Mouse (Mus musculus): Measurements from ENCODE around the gene Dapk2. TPM values are rescaled to one million over a fixed set of nuclear protein-coding genes. Genes with fewer than 3 reads are reported as not detected.

Dapk2 gene
- polyA plus RNA-seq, 1 experiment from 2014 or later: 10.2 TPM

- Histone ChIP-seq H3K27me3 (ENCODE audit: control insufficient read depth, insufficient read depth, low read length) (no peaks in the 10 kb centered on the region), H3K9me3 (replicated peaks; ENCODE audit: control insufficient read depth, low read length) (no peaks in the 10 kb centered on the region), H3K9ac (ENCODE audit: low read length) (no peak overlapping the region), H3K4me1 (ENCODE audit: control insufficient read depth, insufficient read depth, low read length) (no peaks in the 10 kb centered on the region), H3K36me3 (ENCODE audit: control insufficient read depth, insufficient read depth, low read length) (no peaks in the 10 kb centered on the region), H3K27ac (ENCODE audit: low read length) (no peak overlapping the region), H3K4me3 (replicated peaks; ENCODE audit: low read length) (no peak overlapping the region), H3K4me2 (ENCODE audit: low read depth, low read length) (no peak overlapping the region)
- ATAC-seq (ENCODE audit: insufficient read depth, low FRiP score): no peak
- WGBS: 76% methylated on average over 2 of the region's 2 CpGs
Observed at GRCm38 (mm10) chr9:66293319-66293718, 135.3 kb downstream of the Dapk2 start.

- H3K27me3 ChIP-seq (ENCODE audit: control insufficient read depth, insufficient read depth, low read length): no peaks in the 10 kb centered on the region
- no peak for ATAC-seq (ENCODE audit: insufficient read depth, low FRiP score)
- 89% methylated on average over 1 of the region's 1 CpGs for WGBS
- H3K9ac ChIP-seq (ENCODE audit: low read length): no peak overlapping the region
- H3K4me2 ChIP-seq (ENCODE audit: low read depth, low read length): no peak overlapping the region
- H3K4me1 ChIP-seq (ENCODE audit: control insufficient read depth, insufficient read depth, low read length): no peaks in the 10 kb centered on the region
- no peak overlapping the region for H3K27ac ChIP-seq (ENCODE audit: low read length)
- H3K36me3 ChIP-seq (ENCODE audit: control insufficient read depth, insufficient read depth, low read length): no peaks in the 10 kb centered on the region
- H3K4me3 ChIP-seq (replicated peaks; ENCODE audit: low read length): no peak overlapping the region
- H3K9me3 ChIP-seq (replicated peaks; ENCODE audit: control insufficient read depth, low read length): no peaks in the 10 kb centered on the region
Observed at GRCm38 (mm10) chr9:66294227-66294626, 136.2 kb downstream of the Dapk2 start.

DNA sequence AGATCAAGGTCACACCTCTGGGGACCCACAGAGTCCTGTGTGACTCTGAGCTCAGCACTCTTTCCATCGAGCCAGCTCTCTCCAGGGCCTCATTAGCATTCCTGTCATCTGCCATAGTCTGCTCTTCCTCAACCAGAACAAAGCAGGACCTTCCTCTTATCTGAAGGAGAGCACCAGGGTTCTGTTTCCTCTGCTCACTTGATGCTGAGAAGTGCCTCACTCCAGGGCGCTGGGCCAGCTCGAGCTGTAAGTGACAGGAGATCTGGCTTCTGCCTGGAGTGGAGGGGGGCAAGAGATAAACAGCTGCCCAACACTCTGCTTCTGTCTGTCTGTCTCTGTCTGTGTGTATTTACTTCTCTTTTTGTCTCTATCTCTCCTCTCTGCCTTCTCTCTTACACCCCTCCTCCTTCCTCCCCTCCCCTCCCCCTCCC is 137.0 kb downstream of the Dapk2 start:
- Histone ChIP-seq H3K9me3 (replicated peaks; ENCODE audit: control insufficient read depth, low read length) (no peaks in the 10 kb centered on the region), H3K36me3 (ENCODE audit: control insufficient read depth, insufficient read depth, low read length) (no peaks in the 10 kb centered on the region), H3K27ac (ENCODE audit: low read length) (no peak overlapping the region), H3K27me3 (ENCODE audit: control insufficient read depth, insufficient read depth, low read length) (no peaks in the 10 kb centered on the region), H3K4me2 (ENCODE audit: low read depth, low read length) (no peak overlapping the region), H3K9ac (ENCODE audit: low read length) (no peak overlapping the region), H3K4me3 (replicated peaks; ENCODE audit: low read length) (no peak overlapping the region), H3K4me1 (ENCODE audit: control insufficient read depth, insufficient read depth, low read length) (no peaks in the 10 kb centered on the region)
- WGBS: 0% methylated on average over 3 of the region's 3 CpGs
- ATAC-seq (ENCODE audit: insufficient read depth, low FRiP score): no peak

GRCm38 (mm10) chr9:66295577-66296120 is 137.6 kb downstream of the Dapk2 start:
- WGBS: 70% methylated on average over 6 of the region's 6 CpGs
- no peak overlapping the region for H3K4me3 ChIP-seq (replicated peaks; ENCODE audit: low read length)
- no peaks in the 10 kb centered on the region for H3K4me1 ChIP-seq (ENCODE audit: control insufficient read depth, insufficient read depth, low read length)
- H3K4me2 ChIP-seq (ENCODE audit: low read depth, low read length): no peak overlapping the region
- H3K27me3 ChIP-seq (ENCODE audit: control insufficient read depth, insufficient read depth, low read length): no peaks in the 10 kb centered on the region
- no peaks in the 10 kb centered on the region for H3K36me3 ChIP-seq (ENCODE audit: control insufficient read depth, insufficient read depth, low read length)
- no peak overlapping the region for H3K27ac ChIP-seq (ENCODE audit: low read length)
- no peaks in the 10 kb centered on the region for H3K9me3 ChIP-seq (replicated peaks; ENCODE audit: control insufficient read depth, low read length)
- no peak for ATAC-seq (ENCODE audit: insufficient read depth, low FRiP score)
- H3K9ac ChIP-seq (ENCODE audit: low read length): no peak overlapping the region

DNA sequence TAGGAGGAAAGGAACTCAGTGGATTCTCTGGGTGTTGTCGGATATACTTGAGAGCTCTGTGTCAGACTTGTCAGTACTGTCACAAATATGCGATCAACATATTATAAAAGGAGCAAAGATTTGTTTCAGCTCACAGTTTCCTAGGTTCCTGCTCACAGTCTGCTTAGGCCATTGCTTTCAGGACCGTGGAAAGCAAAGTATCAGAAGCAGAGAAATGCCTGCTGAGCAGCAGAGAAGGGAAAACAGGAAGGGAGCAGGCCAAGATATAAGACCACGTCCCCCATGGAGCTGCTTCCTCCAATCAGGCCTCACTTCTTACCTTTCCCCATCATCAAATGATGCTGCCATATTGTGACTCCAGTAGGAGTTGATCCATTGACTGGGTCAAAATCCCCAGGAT is 140.8 kb downstream of the Dapk2 start:
- Histone ChIP-seq H3K9me3 (replicated peaks; ENCODE audit: control insufficient read depth, low read length) (no peaks in the 10 kb centered on the region), H3K27me3 (ENCODE audit: control insufficient read depth, insufficient read depth, low read length) (no peaks in the 10 kb centered on the region), H3K9ac (ENCODE audit: low read length) (no peak overlapping the region), H3K4me3 (replicated peaks; ENCODE audit: low read length) (no peak overlapping the region), H3K27ac (ENCODE audit: low read length) (no peak overlapping the region), H3K4me2 (ENCODE audit: low read depth, low read length) (no peak overlapping the region), H3K36me3 (ENCODE audit: control insufficient read depth, insufficient read depth, low read length) (no peaks in the 10 kb centered on the region), H3K4me1 (ENCODE audit: control insufficient read depth, insufficient read depth, low read length) (no peaks in the 10 kb centered on the region)
- 80% methylated on average over 4 of the region's 4 CpGs for WGBS
- ATAC-seq (ENCODE audit: insufficient read depth, low FRiP score): no peak

- ATAC-seq (ENCODE audit: insufficient read depth, low FRiP score): no peak
Observed at GRCm38 (mm10) chr9:66300448-66301027, 142.5 kb downstream of the Dapk2 start.

GRCm38 (mm10) chr9:66304320-66305090 is 146.5 kb downstream of the Dapk2 start:
- H3K27me3 ChIP-seq (ENCODE audit: control insufficient read depth, insufficient read depth, low read length): no peaks in the 10 kb centered on the region
- WGBS: 84% methylated on average over 3 of the region's 3 CpGs
- 0 out of 2 replicates have a peak, but pooled peaks cover 3% of the 10 kb centered on the region for H3K4me1 ChIP-seq (ENCODE audit: control insufficient read depth, insufficient read depth, low read length)
- no peaks in the 10 kb centered on the region for H3K36me3 ChIP-seq (ENCODE audit: control insufficient read depth, insufficient read depth, low read length)
- no peak for ATAC-seq (ENCODE audit: insufficient read depth, low FRiP score)
- H3K9ac ChIP-seq (ENCODE audit: low read length): no peak overlapping the region
- no peak overlapping the region for H3K27ac ChIP-seq (ENCODE audit: low read length)
- no peaks in the 10 kb centered on the region for H3K9me3 ChIP-seq (replicated peaks; ENCODE audit: control insufficient read depth, low read length)
- H3K4me2 ChIP-seq (ENCODE audit: low read depth, low read length): no peak overlapping the region
- no peak overlapping the region for H3K4me3 ChIP-seq (replicated peaks; ENCODE audit: low read length)

More at GRCm38 (mm10) chr9:66300448-66301027, 142.5 kb downstream of the Dapk2 start:
- Histone ChIP-seq H3K9me3 (replicated peaks; ENCODE audit: control insufficient read depth, low read length) (no peaks in the 10 kb centered on the region), H3K36me3 (ENCODE audit: control insufficient read depth, insufficient read depth, low read length) (no peaks in the 10 kb centered on the region), H3K9ac (ENCODE audit: low read length) (no peak overlapping the region), H3K27ac (ENCODE audit: low read length) (no peak overlapping the region), H3K4me3 (replicated peaks; ENCODE audit: low read length) (no peak overlapping the region), H3K4me1 (ENCODE audit: control insufficient read depth, insufficient read depth, low read length) (0 out of 2 replicates have a peak, but pooled peaks cover 1% of the 10 kb centered on the region), H3K27me3 (ENCODE audit: control insufficient read depth, insufficient read depth, low read length) (no peaks in the 10 kb centered on the region), H3K4me2 (ENCODE audit: low read depth, low read length) (no peak overlapping the region)
- 81% methylated on average over 2 of the region's 2 CpGs for WGBS

GRCm38 (mm10) chr9:66305121-66306112 is 147.4 kb downstream of the Dapk2 start:
- Histone ChIP-seq H3K4me1 (ENCODE audit: control insufficient read depth, insufficient read depth, low read length) (0 out of 2 replicates have a peak, but pooled peaks cover 3% of the 10 kb centered on the region), H3K9ac (ENCODE audit: low read length) (peak overlapping the region; percentile 36), H3K27ac (ENCODE audit: low read length) (no peak overlapping the region), H3K36me3 (ENCODE audit: control insufficient read depth, insufficient read depth, low read length) (no peaks in the 10 kb centered on the region), H3K9me3 (replicated peaks; ENCODE audit: control insufficient read depth, low read length) (no peaks in the 10 kb centered on the region), H3K27me3 (ENCODE audit: control insufficient read depth, insufficient read depth, low read length) (no peaks in the 10 kb centered on the region), H3K4me2 (ENCODE audit: low read depth, low read length) (peak overlapping the region; percentile 44), H3K4me3 (replicated peaks; ENCODE audit: low read length) (peak overlapping the region; percentile 37)
- 0 out of 2 replicates have a peak, but pooled peaks have one; percentile 29 for ATAC-seq (ENCODE audit: insufficient read depth, low FRiP score)
- WGBS: 44% methylated on average over 25 of the region's 25 CpGs
